Mouse (Mus musculus): ENCODE data around the gene Safb2.

DNA sequence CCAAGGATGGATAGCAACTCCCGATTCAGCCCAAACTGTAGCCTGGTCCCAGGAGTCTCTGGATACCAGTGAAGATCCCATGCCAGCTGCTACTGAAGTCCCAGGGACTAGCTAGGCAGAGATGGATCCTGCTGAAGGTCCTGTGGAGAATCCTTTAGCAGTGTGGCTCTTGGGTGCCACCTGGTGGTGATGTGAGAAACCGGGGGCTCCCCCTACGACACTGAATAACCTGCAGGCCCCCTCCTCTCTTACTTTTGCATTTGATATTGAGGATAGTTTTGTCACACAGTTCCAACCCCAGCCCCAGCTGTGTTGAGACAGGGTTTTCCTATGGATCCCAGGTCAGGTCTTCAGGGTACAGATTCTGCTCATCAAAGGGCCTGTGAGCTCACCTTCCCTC, 25.9 kb downstream of the Safb2 start:
- TF ChIP-seq CTCF (IDR thresholded peaks at IDR 0.05; ENCODE audit: insufficient read depth, low read length), result peak; percentile 75
- no peak for TF ChIP-seq POLR2A (IDR thresholded peaks at IDR 0.05; ENCODE audit: borderline replicate concordance, extremely low read depth, low read depth, low read length)
